ENCODE assay signal across 26 mouse cellular contexts in genomic region chr2:158828124-158828523, GRCm38 (mm10). TPM values are rescaled to one million over a fixed set of nuclear protein-coding genes. Genes with fewer than 3 reads are reported as not detected.
DNase-seq lines count a peak whose midpoint lies in the region; ATAC-seq and TF ChIP-seq lines count a peak whose summit lies in the region.
"Had no signal": no experiment of that assay in that cellular context is flagged by ENCODE, and none has a peak within 500 bp of the region (broad histone marks: within the 10 kb centered on the region; RNA-seq: fewer than 3 reads in every experiment).

No protein-coding gene starts in this region.

- no peak overlapping the region for H3K4me2 ChIP-seq in intestine, postnatal 0 days (replicated peaks; ENCODE audit: low read depth)
- no peak overlapping the region for H3K4me2 ChIP-seq in intestine, embryonic 15.5 days (replicated peaks)
- no peak overlapping the region for H3K4me2 ChIP-seq in lung, postnatal 0 days (replicated peaks; ENCODE audit: low read depth, low read length)
- H3K4me2 ChIP-seq: embryonic facial prominence, embryonic 12.5 days; forebrain, embryonic 13.5 days; heart, embryonic 12.5 days; neural tube, embryonic 13.5 days had no signal

- no peaks in the 10 kb centered on the region for H3K27me3 ChIP-seq in intestine, postnatal 0 days (replicated peaks; ENCODE audit: control insufficient read depth, insufficient read depth, low read length)
- no peaks in the 10 kb centered on the region for H3K27me3 ChIP-seq in intestine, embryonic 15.5 days (replicated peaks)
- H3K27me3 ChIP-seq in lung, postnatal 0 days (replicated peaks; ENCODE audit: insufficient read depth, low read length), result no peaks in the 10 kb centered on the region
- H3K27me3 ChIP-seq in MEL (ENCODE audit: control insufficient read depth in 1 of 2, insufficient read depth in 2 of 2, low read length in 2 of 2), result no peaks in the 10 kb centered on the region
- H3K27me3 ChIP-seq: embryonic facial prominence, embryonic 12.5 days; forebrain, embryonic 13.5 days; heart, embryonic 12.5 days; neural tube, embryonic 13.5 days; Patski had no signal

- DNase-seq in lung, postnatal 0 days (ENCODE audit: low spot score), result no peak
- no peak for DNase-seq in lung, postnatal 14 days
- peak; percentile 11 for DNase-seq in MEL (ENCODE audit: low read depth, low spot score)
- DNase-seq in cerebellum, adult 18-20 months, result no peak
- no peak for DNase-seq in left cerebral cortex, adult 9 months (ENCODE audit: low spot score in 2 of 2)
- DNase-seq: adrenal gland, adult 2 months; cerebellum, adult 11 months; cerebellum, postnatal 14 days; heart, postnatal 10 days; kidney, adult 8-10 months; kidney, postnatal 25 days; lung, adult 2 months; lung, postnatal 4 days; retina, postnatal 1 day; thymus, postnatal 25 days had no signal

- no peaks in the 10 kb centered on the region for H3K79me2 ChIP-seq in MEL (ENCODE audit: control insufficient read depth, insufficient read depth, low read length, poor library complexity)

- TF ChIP-seq POLR2A in MEL (IDR thresholded peaks at IDR 0.05; ENCODE audit: control insufficient read depth in 1 of 2, insufficient read depth in 1 of 2, low read depth in 1 of 2, low read length in 2 of 2, poor library complexity in 1 of 2), result no peak

- H3K9ac ChIP-seq in intestine, postnatal 0 days (ENCODE audit: low read depth, low read length), result no peak overlapping the region
- no peak overlapping the region for H3K9ac ChIP-seq in intestine, embryonic 15.5 days
- no peak overlapping the region for H3K9ac ChIP-seq in lung, postnatal 0 days (replicated peaks; ENCODE audit: low read depth)
- no peak overlapping the region for H3K9ac ChIP-seq in MEL (ENCODE audit: control insufficient read depth, low read depth, low read length, poor library complexity, severe bottlenecking)
- H3K9ac ChIP-seq: embryonic facial prominence, embryonic 12.5 days; forebrain, embryonic 13.5 days; heart, embryonic 12.5 days; neural tube, embryonic 13.5 days had no signal

- ATAC-seq in intestine, postnatal 0 days, result no peak
- ATAC-seq in intestine, embryonic 15.5 days, result no peak
- no peak for ATAC-seq in lung, postnatal 0 days
- ATAC-seq: forebrain, embryonic 13.5 days; midbrain, embryonic 16.5 days; Patski had no signal

- 88% methylated on average over 2 of the region's 2 CpGs for WGBS in intestine, postnatal 0 days
- 92% methylated on average over 2 of the region's 2 CpGs for WGBS in intestine, embryonic 15.5 days
- 82% methylated on average over 2 of the region's 2 CpGs for WGBS in lung, postnatal 0 days

- peaks cover 72% of the 10 kb centered on the region for H3K36me3 ChIP-seq in intestine, postnatal 0 days (ENCODE audit: control insufficient read depth, insufficient read depth)
- peaks cover 18% of the 10 kb centered on the region for H3K36me3 ChIP-seq in intestine, embryonic 15.5 days
- H3K36me3 ChIP-seq in lung, postnatal 0 days (ENCODE audit: insufficient read depth, low read length), result peaks cover 6% of the 10 kb centered on the region; the same call in 1 of the 2 replicates
- no peaks in the 10 kb centered on the region for H3K36me3 ChIP-seq in MEL (ENCODE audit: control insufficient read depth in 1 of 2, insufficient read depth in 2 of 2, low read length in 2 of 2)

- no peak overlapping the region for H3K4me3 ChIP-seq in intestine, postnatal 0 days (ENCODE audit: low read depth, low read length)
- H3K4me3 ChIP-seq in intestine, embryonic 15.5 days (replicated peaks), result no peak overlapping the region
- H3K4me3 ChIP-seq in lung, postnatal 0 days (ENCODE audit: low read depth, low read length), result no peak overlapping the region
- no peak overlapping the region for H3K4me3 ChIP-seq in MEL (ENCODE audit: control insufficient read depth in 1 of 2, insufficient read depth in 1 of 2, low read depth in 2 of 2, low read length in 2 of 2)
- H3K4me3 ChIP-seq: embryonic facial prominence, embryonic 12.5 days; erythroblast, embryonic 14.5 days; forebrain, embryonic 13.5 days; heart, embryonic 12.5 days; hindbrain, embryonic 10.5 days; myocyte; neural tube, embryonic 13.5 days had no signal

- no peaks in the 10 kb centered on the region for H3K4me1 ChIP-seq in intestine, postnatal 0 days (replicated peaks; ENCODE audit: control insufficient read depth, insufficient read depth, low read length)
- H3K4me1 ChIP-seq in intestine, embryonic 15.5 days (replicated peaks), result no peaks in the 10 kb centered on the region
- no peaks in the 10 kb centered on the region for H3K4me1 ChIP-seq in lung, postnatal 0 days (ENCODE audit: insufficient read depth, low read depth, low read length)
- no peaks in the 10 kb centered on the region for H3K4me1 ChIP-seq in MEL (ENCODE audit: control insufficient read depth in 1 of 2, insufficient read depth in 2 of 2, low read length in 2 of 2)
- H3K4me1 ChIP-seq: embryonic facial prominence, embryonic 12.5 days; forebrain, embryonic 13.5 days had no signal

- TF ChIP-seq CTCF in intestine, postnatal 0 days (IDR thresholded peaks at IDR 0.05; ENCODE audit: low read depth), result peak; percentile 29
- TF ChIP-seq CTCF in lung, postnatal 0 days (IDR thresholded peaks at IDR 0.05), result peak; percentile 19; the same call in 1 of the 2 replicates
- peak in 1 of 3 experiments; percentile 39; a peak in 3 of 6 replicates for TF ChIP-seq CTCF in MEL (IDR thresholded peaks at IDR 0.05 in 2 of 3, conservative IDR thresholded peaks at IDR 0.05 in 1 of 3; ENCODE audit: control insufficient read depth in 1 of 3, insufficient read depth in 1 of 3, low read depth in 2 of 3, low read length in 3 of 3, poor library complexity in 1 of 3, severe bottlenecking in 1 of 3)

- no peaks in the 10 kb centered on the region for H3K9me3 ChIP-seq in intestine, postnatal 0 days (ENCODE audit: control insufficient read depth)
- no peaks in the 10 kb centered on the region for H3K9me3 ChIP-seq in intestine, embryonic 15.5 days
- no peaks in the 10 kb centered on the region for H3K9me3 ChIP-seq in lung, postnatal 0 days (ENCODE audit: low read length)
- no peaks in the 10 kb centered on the region for H3K9me3 ChIP-seq in MEL (replicated peaks; ENCODE audit: insufficient read depth, low read length)
- H3K9me3 ChIP-seq: embryonic facial prominence, embryonic 12.5 days; forebrain, embryonic 13.5 days; heart, embryonic 12.5 days; hindbrain, embryonic 10.5 days; neural tube, embryonic 13.5 days had no signal

- no peak for TF ChIP-seq EP300 in lung, postnatal 0 days (IDR thresholded peaks at IDR 0.05)
- TF ChIP-seq EP300 in MEL (IDR thresholded peaks at IDR 0.05; ENCODE audit: low read depth in 1 of 2, low read length in 2 of 2), result no peak

- no peak; the same call in 1 of the 2 replicates for TF ChIP-seq RAD21 in MEL (IDR thresholded peaks at IDR 0.05; ENCODE audit: low read depth, low read length)

- no peak overlapping the region for H3K27ac ChIP-seq in intestine, postnatal 0 days (ENCODE audit: low read depth, low read length)
- H3K27ac ChIP-seq in intestine, embryonic 15.5 days, result no peak overlapping the region
- no peak overlapping the region for H3K27ac ChIP-seq in lung, postnatal 0 days (ENCODE audit: low read length)
- H3K27ac ChIP-seq in MEL (ENCODE audit: control insufficient read depth, low read depth, low read length), result no peak overlapping the region
- H3K27ac ChIP-seq: embryonic facial prominence, embryonic 12.5 days; forebrain, embryonic 13.5 days; hindbrain, embryonic 10.5 days; neural tube, embryonic 13.5 days had no signal

TF ChIP-seq in MEL, 35 proteins besides CTCF, POLR2A, EP300 and RAD21:
- TF ChIP-seq ETS1 (IDR thresholded peaks at IDR 0.05; ENCODE audit: low read depth, low read length) (no peak), CHD2 (IDR thresholded peaks at IDR 0.05; ENCODE audit: low read length) (no peak), TAL1 (IDR thresholded peaks at IDR 0.05; ENCODE audit: low read length) (no peak), ZNF384 (IDR thresholded peaks at IDR 0.05; ENCODE audit: low read depth, low read length) (peak; percentile 66), MAZ (IDR thresholded peaks at IDR 0.05; ENCODE audit: low read depth, low read length) (no peak), GATA1 (IDR thresholded peaks at IDR 0.05; ENCODE audit: low read depth, low read length) (no peak), NRF1 (IDR thresholded peaks at IDR 0.05; ENCODE audit: insufficient read depth, low read depth, low read length, poor library complexity, severe bottlenecking) (no peak), SMC3 (IDR thresholded peaks at IDR 0.05; ENCODE audit: low read depth, low read length) (peak; percentile 27; the same call in 1 of the 2 replicates), HCFC1 (IDR thresholded peaks at IDR 0.05; ENCODE audit: low read depth, low read length) (no peak), TCF12 (IDR thresholded peaks at IDR 0.05; ENCODE audit: low read depth, low read length) (no peak), USF2 (IDR thresholded peaks at IDR 0.05; ENCODE audit: borderline replicate concordance in 1 of 2, insufficient read depth in 1 of 2, low read depth in 1 of 2, low read length in 2 of 2) (no peak), MEF2A (IDR thresholded peaks at IDR 0.05; ENCODE audit: extremely low read depth, insufficient replicate concordance, low read depth, low read length, poor library complexity, severe bottlenecking) (no peak), RCOR1 (IDR thresholded peaks at IDR 0.05; ENCODE audit: low read depth, low read length) (no peak), USF1 (IDR thresholded peaks at IDR 0.05; ENCODE audit: low read depth, low read length) (no peak)

RNA-seq across cellular contexts. Expression of gene Dhx35, which starts 33.5 kb away (rescaled TPM):
- 7.0 and 7.5 TPM in 2 replicates for polyA plus RNA-seq in intestine, postnatal 0 days (2015; fragmentation: Nextera tagmentation; extraction: Ambion mirVana)
- polyA plus RNA-seq in intestine, embryonic 15.5 days (2015; fragmentation: Nextera tagmentation; extraction: Ambion mirVana), result 13.3 and 13.6 TPM in 2 replicates
- polyA plus RNA-seq in lung, postnatal 0 days (2015; fragmentation: Nextera tagmentation; extraction: Ambion mirVana), result 5.6 and 6.4 TPM in 2 replicates
- total RNA-seq in MEL (2012; rRNA removed), result 17.3 and 18.5 TPM in 2 replicates
- 10 to 100 TPM in 1 of 2 experiments, not detected in 1; 23.6 TPM for polyA plus RNA-seq in MEL (2012; ENCODE audit: insufficient read depth in 1 of 2, insufficient read length in 2 of 2, low read depth in 1 of 2, low replicate concordance in 2 of 2, missing spikeins in 1 of 2)
